Mouse (Mus musculus) myocyte (in vitro differentiated cells): ENCODE measurements at regions not wholly inside any gene's neighbourhood (a gene's known extent, or its start where the extent isn't known, plus 50 kb on each side); places are given as distances from the start of the nearest gene placed in this dataset.

Experiments
- H3K27me3 ChIP-seq: one replicate; pipeline ENCODE4 v1.6.1; 2011; ENCODE audit not compliant: control insufficient read depth, insufficient read depth, insufficient read length
- H3K36me3 ChIP-seq: one replicate; pipeline ENCODE4 v1.6.1; 2011; ENCODE audit not compliant: control insufficient read depth, insufficient read depth
- H3K4me2 ChIP-seq: one replicate; pipeline ENCODE4 v1.6.1; 2011; ENCODE audit warnings: low read depth, control low read depth
- H3K4me3 ChIP-seq: one replicate; pipeline ENCODE4 v1.5.1; 2011; ENCODE audit warnings: mild to moderate bottlenecking, control low read depth, moderate library complexity
- H3K79me2 ChIP-seq: one replicate; pipeline ENCODE4 v1.6.1; 2011; ENCODE audit not compliant: control insufficient read depth, insufficient read depth
- H3ac ChIP-seq: one replicate; pipeline ENCODE4 v1.6.1; 2011; ENCODE audit not compliant: control insufficient read depth, insufficient read length
- CEBPB ChIP-seq: IDR thresholded peaks from 2 replicates; pipeline ENCODE4 v1.6.1; 2011; ENCODE audit warnings: mild to moderate bottlenecking, moderate library complexity; ENCODE audit not compliant: poor library complexity, insufficient read depth, severe bottlenecking
- E2F4 ChIP-seq: IDR thresholded peaks from one replicate; pipeline ENCODE4 v1.6.1; 2011; ENCODE audit warnings: mild to moderate bottlenecking, control low read depth, moderate library complexity; ENCODE audit not compliant: insufficient read depth
- MAX ChIP-seq: IDR thresholded peaks from one replicate; pipeline ENCODE4 v1.6.1; 2011; ENCODE audit warnings: low read depth, mild to moderate bottlenecking, control low read depth
- MYOD1 ChIP-seq, 3 experiments: IDR thresholded peaks; one replicate each; pipeline ENCODE4 v1.6.1; 2011; ENCODE audit warnings: control low read depth in 2 of 3, low read depth in 2 of 3, mild to moderate bottlenecking in 2 of 3, moderate library complexity in 1 of 3; ENCODE audit not compliant: insufficient read length in 2 of 3, control insufficient read depth in 1 of 3
- MYOG ChIP-seq, 3 experiments: IDR thresholded peaks; one replicate each; pipeline ENCODE4 v1.6.1; 2011; ENCODE audit warnings: control low read depth in 2 of 3, low read depth in 2 of 3, mild to moderate bottlenecking in 2 of 3; ENCODE audit not compliant: insufficient read length in 2 of 3, control insufficient read depth in 1 of 3, insufficient read depth in 1 of 3
- POLR2A ChIP-seq: IDR thresholded peaks from one replicate; pipeline ENCODE4 v1.6.1; 2011; ENCODE audit warnings: low read depth, mild to moderate bottlenecking, control low read depth, moderate library complexity; ENCODE audit not compliant: insufficient read length
- POLR2AphosphoS2 ChIP-seq: IDR thresholded peaks from one replicate; pipeline ENCODE4 v1.6.1; 2011; ENCODE audit warnings: low read depth, control low read depth; ENCODE audit not compliant: insufficient read length
- REST ChIP-seq: IDR thresholded peaks from one replicate; pipeline ENCODE4 v1.6.1; 2011; ENCODE audit warnings: mild to moderate bottlenecking, control low read depth, moderate library complexity; ENCODE audit not compliant: insufficient read depth, insufficient read length
- SRF ChIP-seq: IDR thresholded peaks from one replicate; pipeline ENCODE4 v1.6.1; 2011; ENCODE audit warnings: low read depth; ENCODE audit not compliant: control insufficient read depth, insufficient read length
- TCF12 ChIP-seq: IDR thresholded peaks from one replicate; pipeline ENCODE4 v1.6.1; 2011; ENCODE audit warnings: mild to moderate bottlenecking, control low read depth; ENCODE audit not compliant: poor library complexity, insufficient read depth, severe bottlenecking
- TCF3 ChIP-seq: IDR thresholded peaks from one replicate; pipeline ENCODE4 v1.6.1; 2011; ENCODE audit warnings: low read depth, control low read depth; ENCODE audit not compliant: insufficient read length
- USF1 ChIP-seq: IDR thresholded peaks from one replicate; pipeline ENCODE4 v1.6.1; 2011; ENCODE audit warnings: low read depth, mild to moderate bottlenecking, control low read depth, moderate library complexity

- no peaks in the 10 kb centered on the region for H3K79me2 ChIP-seq
- TF ChIP-seq TCF3: no peak
- no peak for TF ChIP-seq USF1
- no peak for TF ChIP-seq MYOG (IDR thresholded peaks at IDR 0.05; ENCODE audit: control insufficient read depth in 1 of 3, insufficient read depth in 1 of 3, insufficient read length in 2 of 3, low read depth in 2 of 3)
- TF ChIP-seq TCF12: no peak
- TF ChIP-seq POLR2A: no peak
- no peak for TF ChIP-seq REST
- H3K4me2 ChIP-seq: no peak overlapping the region
- no peaks in the 10 kb centered on the region for H3K36me3 ChIP-seq
- no peak overlapping the region for H3ac ChIP-seq
- H3K27me3 ChIP-seq: no peaks in the 10 kb centered on the region
- no peak overlapping the region for H3K4me3 ChIP-seq
Observed at GRCm38 (mm10) chr12:90873959-90874358, 135.7 kb upstream of the Dio2 start.

DNA sequence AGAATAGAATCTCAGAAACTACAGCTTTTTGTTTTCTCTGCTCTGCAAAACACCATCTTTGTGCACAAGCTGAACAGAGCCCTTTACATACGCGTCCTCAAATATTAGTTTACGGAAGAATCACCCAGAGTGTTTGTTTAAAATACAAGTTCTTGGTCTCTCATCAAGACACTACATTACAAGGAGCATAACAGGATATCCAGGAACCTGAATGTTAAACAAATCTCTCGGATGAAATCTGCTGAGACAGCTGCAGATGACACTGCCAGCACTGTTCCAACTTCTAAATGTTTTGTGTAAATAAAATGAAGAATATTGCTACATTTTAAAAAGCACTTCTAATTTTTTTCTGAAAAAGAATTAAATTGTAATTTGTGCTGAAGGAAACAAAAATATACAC is 128.4 kb upstream of the Dio2 start:
- no peaks in the 10 kb centered on the region for H3K27me3 ChIP-seq
- H3ac ChIP-seq: no peak overlapping the region
- no peak overlapping the region for H3K4me2 ChIP-seq
- TF ChIP-seq TCF12: no peak
- TF ChIP-seq MYOG (IDR thresholded peaks at IDR 0.05; ENCODE audit: control insufficient read depth in 1 of 3, insufficient read depth in 1 of 3, insufficient read length in 2 of 3, low read depth in 2 of 3): no peak
- no peak for TF ChIP-seq POLR2AphosphoS2
- no peak for TF ChIP-seq MYOD1 (IDR thresholded peaks at IDR 0.05; ENCODE audit: control insufficient read depth in 1 of 3, insufficient read length in 2 of 3, low read depth in 2 of 3)
- TF ChIP-seq POLR2A: no peak
- TF ChIP-seq MAX: no peak
- no peak for TF ChIP-seq E2F4
- TF ChIP-seq USF1: no peak
- no peak for TF ChIP-seq SRF
- TF ChIP-seq TCF3: no peak
- no peak for TF ChIP-seq REST
- no peak for TF ChIP-seq CEBPB
- no peak overlapping the region for H3K4me3 ChIP-seq
- no peaks in the 10 kb centered on the region for H3K79me2 ChIP-seq
- no peaks in the 10 kb centered on the region for H3K36me3 ChIP-seq

- Histone ChIP-seq H3K27me3 (no peaks in the 10 kb centered on the region), H3K79me2 (no peaks in the 10 kb centered on the region), H3K4me2 (no peak overlapping the region), H3K36me3 (no peaks in the 10 kb centered on the region), H3ac (no peak overlapping the region), H3K4me3 (no peak overlapping the region)
- TF ChIP-seq MAX: no peak
- no peak for TF ChIP-seq REST
- TF ChIP-seq E2F4: no peak
- TF ChIP-seq USF1: no peak
- TF ChIP-seq SRF: no peak
- no peak for TF ChIP-seq MYOD1 (IDR thresholded peaks at IDR 0.05; ENCODE audit: control insufficient read depth in 1 of 3, insufficient read length in 2 of 3, low read depth in 2 of 3)
- TF ChIP-seq POLR2AphosphoS2: no peak
- no peak for TF ChIP-seq POLR2A
- TF ChIP-seq TCF3: no peak
- TF ChIP-seq MYOG (IDR thresholded peaks at IDR 0.05; ENCODE audit: control insufficient read depth in 1 of 3, insufficient read depth in 1 of 3, insufficient read length in 2 of 3, low read depth in 2 of 3): no peak
- no peak for TF ChIP-seq TCF12
- TF ChIP-seq CEBPB: no peak
Observed at GRCm38 (mm10) chr12:90862632-90863031, 124.4 kb upstream of the Dio2 start.

GRCm38 (mm10) chr12:90857746-90858145 is 119.5 kb upstream of the Dio2 start:
- Histone ChIP-seq H3K4me2 (no peak overlapping the region), H3K79me2 (no peaks in the 10 kb centered on the region), H3K27me3 (no peaks in the 10 kb centered on the region), H3K36me3 (no peaks in the 10 kb centered on the region), H3ac (no peak overlapping the region), H3K4me3 (no peak overlapping the region)
- no peak for TF ChIP-seq SRF
- TF ChIP-seq USF1: no peak
- TF ChIP-seq MYOG (IDR thresholded peaks at IDR 0.05; ENCODE audit: control insufficient read depth in 1 of 3, insufficient read depth in 1 of 3, insufficient read length in 2 of 3, low read depth in 2 of 3): no peak
- no peak for TF ChIP-seq POLR2AphosphoS2
- TF ChIP-seq TCF3: no peak
- no peak for TF ChIP-seq POLR2A
- TF ChIP-seq CEBPB: no peak
- TF ChIP-seq TCF12: no peak
- TF ChIP-seq MYOD1 (IDR thresholded peaks at IDR 0.05; ENCODE audit: control insufficient read depth in 1 of 3, insufficient read length in 2 of 3, low read depth in 2 of 3): no peak
- TF ChIP-seq E2F4: no peak
- TF ChIP-seq MAX: no peak
- no peak for TF ChIP-seq REST

- Histone ChIP-seq H3K79me2 (no peaks in the 10 kb centered on the region), H3K36me3 (no peaks in the 10 kb centered on the region), H3ac (no peak overlapping the region), H3K4me2 (no peak overlapping the region), H3K27me3 (no peaks in the 10 kb centered on the region), H3K4me3 (no peak overlapping the region)
- no peak for TF ChIP-seq POLR2AphosphoS2
- no peak for TF ChIP-seq TCF3
Observed at GRCm38 (mm10) chr12:90810666-90811065, 72.4 kb upstream of the Dio2 start.
